Mouse (Mus musculus): ENCODE results near the gene Krt42.
A peak's percentile ranks its signal among the peaks of the same experiment; 100 is the strongest.
"Not testable (repeated sequence)": the region's sequence is repeated elsewhere in the genome, so short reads cannot be mapped to it uniquely, and the experiment has no call there.

Krt42 gene

DNA sequence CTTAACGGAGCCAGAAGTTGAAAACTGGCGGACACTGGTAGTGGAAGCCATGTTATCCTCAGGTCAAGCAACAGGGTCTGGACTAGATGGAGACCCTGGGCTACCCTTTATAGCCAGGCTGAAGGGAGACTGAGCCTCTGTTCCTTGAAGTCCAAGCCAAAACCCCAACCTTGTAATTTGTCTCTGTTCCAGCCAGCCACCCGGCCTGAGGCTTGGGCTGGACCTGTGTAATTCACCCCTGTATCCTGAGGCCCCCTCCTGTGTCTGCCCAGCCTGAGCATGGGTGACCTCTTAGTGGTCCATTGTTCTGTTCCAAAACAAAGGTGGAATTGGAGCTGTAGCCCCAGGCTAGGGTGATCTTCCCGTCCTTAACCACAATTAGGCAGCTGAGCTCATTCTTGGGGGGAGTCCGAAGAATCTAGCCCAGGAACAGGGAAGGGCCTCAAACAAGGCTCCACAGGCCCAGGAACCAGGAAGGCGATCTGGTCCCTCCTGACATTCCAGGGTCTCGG, at the start of gene Krt42:
Gene Krt42, minus strand, starts transcription at position 51 of the 512 bp plus-strand sequence.
- no peak for DNase-seq (ENCODE audit: low read depth, low spot score)

DNA sequence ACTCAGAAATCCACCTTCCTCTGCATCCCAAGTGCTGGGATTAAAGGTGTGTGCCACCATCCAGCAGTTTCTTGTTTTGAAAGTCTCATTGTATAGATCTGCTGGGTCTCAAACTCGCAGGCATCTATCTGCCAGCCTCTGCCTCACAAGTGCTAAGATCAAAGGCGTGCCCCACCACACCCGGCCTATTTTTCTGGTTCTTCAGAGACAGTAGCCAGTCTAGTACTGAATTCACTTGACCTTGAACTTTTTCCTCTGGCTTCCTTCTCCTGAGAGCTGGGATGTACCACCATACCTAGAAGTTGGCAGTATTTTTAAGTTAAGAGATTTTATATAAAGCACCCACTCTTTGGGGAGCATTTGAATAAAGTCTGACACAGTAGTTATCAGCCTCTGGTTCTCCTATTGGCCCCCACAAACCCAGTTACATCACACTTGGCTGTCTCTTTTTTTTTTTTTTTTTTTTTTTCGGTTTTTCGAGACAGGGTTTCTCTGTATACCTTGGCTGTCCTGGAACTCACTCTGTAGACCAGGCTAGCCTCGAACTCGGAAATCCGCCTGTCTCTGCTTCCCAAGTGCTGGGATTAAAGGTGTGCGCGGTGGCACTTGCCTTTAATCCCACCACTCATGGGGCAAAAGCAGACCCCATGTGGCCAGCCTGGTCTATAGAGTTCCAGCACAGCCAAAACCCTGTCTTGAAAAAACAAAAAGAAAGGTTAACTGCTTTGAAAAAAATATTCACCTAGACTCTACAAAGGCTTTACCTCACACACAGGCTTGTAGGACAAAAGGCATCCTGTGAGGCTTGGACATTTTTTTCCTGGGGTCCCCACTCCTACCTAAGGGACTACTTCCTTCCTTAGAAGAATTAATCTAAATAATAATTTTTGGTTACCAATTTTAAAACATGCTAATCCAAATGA, 49.1 kb upstream of the Krt42 start:
- DNase-seq (ENCODE audit: low read depth, low spot score) = peak; percentile 63

DNA sequence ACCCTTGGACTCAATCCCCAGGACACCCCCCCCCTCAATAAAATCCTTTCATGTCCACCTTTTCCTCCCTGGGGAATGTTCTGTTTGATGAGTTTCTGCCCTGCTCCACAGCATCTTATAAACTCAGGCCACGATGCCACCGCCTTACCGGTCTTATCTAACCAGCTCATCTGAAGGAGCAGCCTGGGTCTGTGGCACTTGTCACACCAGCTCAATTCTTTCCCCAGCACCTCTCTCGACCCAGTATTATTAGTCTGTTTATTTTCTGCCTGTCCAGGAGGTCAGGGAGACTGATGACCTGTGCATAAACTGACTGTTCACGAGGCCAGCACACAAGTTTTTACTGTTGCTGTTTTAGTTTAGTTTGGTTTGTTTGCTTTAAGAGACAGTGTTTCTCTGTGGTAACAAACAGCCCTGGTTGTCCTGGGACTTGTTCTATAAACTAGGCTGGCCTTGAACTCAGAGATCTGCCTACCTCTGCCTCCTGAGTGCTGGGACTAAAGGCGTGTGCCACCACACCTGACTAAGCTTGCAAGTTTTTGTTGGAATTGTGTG, 48.2 kb upstream of the Krt42 start:
- peak; percentile 52 for DNase-seq (ENCODE audit: low read depth, low spot score)

DNA sequence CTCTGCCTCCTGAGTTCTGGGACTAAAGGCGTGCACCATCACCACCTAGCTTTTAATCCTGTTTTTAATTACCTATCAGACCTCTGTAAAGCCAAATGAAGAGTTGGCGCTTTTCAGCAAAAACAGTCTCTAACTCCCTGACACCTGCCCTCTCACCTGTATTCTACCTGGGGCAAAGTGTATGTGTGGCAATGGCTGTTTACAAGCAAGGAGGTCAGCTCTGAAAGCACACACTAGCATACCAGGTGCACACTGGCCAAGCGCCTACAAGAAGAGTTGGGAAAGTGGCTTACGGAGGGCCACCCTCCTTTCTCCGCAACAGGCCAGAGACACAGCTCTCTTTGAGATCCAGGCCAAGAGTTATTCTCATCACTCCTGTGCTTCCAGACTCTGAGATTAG, 45.8 kb upstream of the Krt42 start:
- DNase-seq (ENCODE audit: low read depth, low spot score) = no peak

DNA sequence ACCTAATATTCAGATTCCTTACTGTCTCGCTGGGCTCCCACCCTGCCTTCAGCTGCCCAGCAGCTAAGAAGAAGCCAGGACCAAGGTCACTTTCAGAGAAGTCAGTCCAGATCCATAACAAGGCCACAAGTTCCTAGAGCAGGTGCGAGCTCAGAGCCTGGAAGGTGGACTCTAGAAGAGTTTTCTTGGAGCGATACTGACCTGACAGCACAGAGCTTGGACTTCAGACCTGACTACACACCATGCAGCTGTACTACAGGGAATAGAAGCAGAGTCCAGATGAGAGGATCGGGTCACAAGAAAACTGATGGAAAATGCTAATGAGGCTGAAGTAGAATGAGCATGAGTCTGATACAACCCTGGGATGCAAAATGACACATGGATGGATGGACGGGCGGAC, 43.8 kb upstream of the Krt42 start:
- DNase-seq (ENCODE audit: low read depth, low spot score) = no peak

DNA sequence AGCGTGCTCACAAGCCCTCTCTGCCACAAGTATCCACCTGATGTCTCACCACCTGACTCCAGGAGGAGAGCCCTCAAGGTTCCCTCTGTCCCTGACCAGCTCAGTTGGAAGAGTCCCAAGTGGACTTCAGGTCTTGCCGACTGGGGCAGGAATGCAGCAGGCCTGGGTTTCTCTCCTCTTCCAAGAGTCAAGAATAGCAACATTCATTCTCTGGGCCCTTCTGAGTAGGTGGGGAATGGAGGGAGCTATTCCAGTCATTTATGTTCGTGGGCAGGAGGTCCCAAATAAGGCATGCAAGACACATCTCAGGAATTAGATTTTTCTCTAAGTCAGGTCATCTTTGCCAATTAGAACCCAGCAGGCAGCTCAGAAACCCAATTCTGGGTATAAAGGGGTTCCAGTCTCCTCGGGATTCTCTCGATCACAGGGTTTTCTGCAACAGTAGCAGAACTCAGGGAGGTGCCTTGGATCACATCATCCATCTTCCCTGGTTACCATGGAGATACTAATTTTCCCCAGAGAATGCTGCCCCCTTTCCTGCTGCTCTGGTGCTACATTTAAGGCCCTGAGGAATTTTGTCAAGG, 42.5 kb upstream of the Krt42 start:
- no peak for DNase-seq (ENCODE audit: low read depth, low spot score)

DNA sequence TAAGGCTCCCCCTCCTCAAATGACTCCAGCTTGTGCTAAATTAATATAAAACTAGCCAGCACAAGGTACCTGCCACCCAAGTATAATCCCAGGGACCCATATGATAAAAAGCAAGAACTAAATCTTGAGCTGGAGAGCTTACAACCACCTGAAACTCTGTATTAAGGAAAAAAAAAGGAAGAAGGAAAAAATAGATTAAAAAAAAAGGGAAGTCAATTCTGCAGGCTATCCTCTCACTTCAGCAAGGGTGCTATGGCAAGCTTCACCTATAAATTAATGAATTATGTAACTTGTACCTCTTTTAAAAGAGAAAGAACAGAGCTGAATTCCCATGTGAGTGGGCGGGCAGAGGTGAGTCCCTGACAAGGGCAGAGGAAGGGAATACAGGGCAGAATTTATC, 42.0 kb upstream of the Krt42 start:
- DNase-seq (ENCODE audit: low read depth, low spot score) = no peak

DNA sequence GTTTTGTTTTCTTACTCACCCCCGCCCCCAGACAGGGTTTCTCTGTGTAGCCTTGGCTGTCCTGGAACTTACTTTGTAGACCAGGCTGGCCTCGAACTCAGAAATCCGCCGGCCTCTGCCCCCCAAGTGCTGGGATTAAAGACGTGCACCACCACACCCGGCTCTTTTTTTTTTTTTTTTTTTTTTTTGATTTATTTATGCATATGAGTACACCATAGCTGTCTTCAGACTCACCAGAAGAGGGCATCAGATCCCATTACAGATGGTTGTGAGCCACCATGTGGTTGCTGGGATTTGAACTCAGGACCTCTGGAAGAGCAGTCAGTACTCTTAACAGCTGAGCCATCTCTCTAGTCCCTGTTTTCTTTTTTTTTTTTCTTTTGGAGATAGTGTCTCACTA, 39.0 kb upstream of the Krt42 start:
- DNase-seq (ENCODE audit: low read depth, low spot score) = not testable (repeated sequence)

DNA sequence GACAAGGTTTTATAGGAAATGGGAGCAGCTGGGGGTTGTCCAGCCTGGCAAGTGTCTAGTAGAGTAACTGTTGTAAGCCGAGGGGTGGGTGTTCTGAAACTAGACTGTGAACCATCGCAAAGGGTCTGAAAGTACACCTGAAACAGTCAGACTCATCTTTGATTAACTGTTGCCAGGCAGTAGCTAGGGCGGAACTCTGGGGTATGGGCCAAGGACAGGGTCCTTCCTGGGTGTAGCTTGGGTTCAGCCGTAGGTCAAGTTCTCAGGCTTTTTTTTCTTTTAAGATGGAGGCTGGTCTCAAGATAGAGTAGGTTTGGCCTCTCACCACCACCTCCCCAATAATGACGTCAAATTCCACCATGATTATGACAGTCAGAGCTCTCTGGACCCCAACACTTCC, 38.2 kb upstream of the Krt42 start:
- DNase-seq (ENCODE audit: low read depth, low spot score) = no peak

DNA sequence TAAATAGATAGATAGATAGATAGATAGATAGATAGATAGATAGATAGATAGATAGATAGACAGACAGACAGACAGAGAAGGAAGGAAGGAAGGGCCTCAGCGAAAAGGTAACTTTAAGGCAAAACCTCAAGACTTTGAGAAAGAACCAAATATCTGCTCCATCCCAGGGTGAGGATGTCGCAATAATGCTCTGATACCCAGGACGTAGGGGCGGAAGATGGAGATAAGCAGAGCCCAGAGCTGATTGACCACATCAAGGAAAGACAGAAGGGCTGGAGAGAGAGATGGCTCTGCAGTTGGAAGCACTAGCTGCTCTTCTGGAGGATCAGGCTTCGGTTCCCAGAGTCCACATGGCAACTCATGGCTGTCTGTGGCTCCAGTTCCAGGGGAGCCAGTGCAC, 31.6 kb upstream of the Krt42 start:
- DNase-seq (ENCODE audit: low read depth, low spot score) = no peak

DNA sequence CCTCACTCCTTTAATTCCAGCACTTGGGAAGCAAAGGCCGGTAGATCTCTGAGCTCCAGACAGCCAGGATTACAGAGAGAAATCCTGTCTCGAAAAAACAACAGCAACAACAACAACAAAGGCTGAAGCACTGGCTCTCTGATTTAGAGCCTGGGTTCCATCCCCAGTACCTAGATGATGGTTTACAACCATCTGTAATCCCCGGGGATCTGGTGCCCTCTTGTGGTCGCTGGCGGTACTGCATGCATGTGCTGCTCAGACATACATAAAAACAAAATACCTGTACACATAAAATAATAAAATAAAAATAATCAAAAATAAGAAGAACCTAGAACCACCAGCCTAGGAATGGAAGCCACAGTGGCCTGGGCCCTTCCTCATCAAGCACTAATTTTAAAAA, 30.6 kb upstream of the Krt42 start:
- no peak for DNase-seq (ENCODE audit: low read depth, low spot score)

DNA sequence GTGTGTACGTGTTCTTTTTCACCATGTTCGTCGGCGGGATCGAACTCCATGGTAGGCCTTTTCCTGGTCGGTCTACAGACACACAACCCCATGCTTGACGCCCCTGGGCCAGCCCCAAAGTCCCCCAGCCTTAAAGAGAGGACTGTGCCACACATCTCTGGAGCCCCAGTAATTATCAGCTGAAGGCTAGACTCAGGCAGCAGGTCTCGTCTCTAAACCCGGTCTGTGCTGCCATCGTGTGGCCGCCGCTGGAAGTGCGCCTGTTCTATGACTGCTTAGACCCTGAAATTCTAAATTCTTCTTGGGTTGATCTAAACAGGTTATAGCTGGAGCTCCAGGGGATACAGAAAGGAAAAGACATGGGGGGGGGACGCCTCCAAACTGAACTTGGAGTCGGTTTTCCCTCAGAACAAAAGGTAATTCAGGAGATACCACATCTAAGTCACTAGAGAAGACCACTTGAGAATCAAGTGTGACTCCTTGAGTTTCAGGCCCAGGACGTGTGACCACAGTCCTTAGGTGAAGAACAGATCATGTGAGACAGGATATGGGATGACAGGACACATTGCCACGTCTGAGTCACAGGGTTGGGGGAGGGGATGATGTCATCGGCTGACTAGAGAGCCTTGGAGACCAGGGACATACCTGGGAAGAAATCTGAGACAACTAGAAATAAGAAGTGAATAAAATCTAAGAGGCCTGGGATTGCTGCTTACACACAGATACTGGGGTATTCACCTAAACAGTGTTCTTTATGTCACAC, 28.8 kb upstream of the Krt42 start:
- peak; percentile 62 for DNase-seq (ENCODE audit: low read depth, low spot score)

DNA sequence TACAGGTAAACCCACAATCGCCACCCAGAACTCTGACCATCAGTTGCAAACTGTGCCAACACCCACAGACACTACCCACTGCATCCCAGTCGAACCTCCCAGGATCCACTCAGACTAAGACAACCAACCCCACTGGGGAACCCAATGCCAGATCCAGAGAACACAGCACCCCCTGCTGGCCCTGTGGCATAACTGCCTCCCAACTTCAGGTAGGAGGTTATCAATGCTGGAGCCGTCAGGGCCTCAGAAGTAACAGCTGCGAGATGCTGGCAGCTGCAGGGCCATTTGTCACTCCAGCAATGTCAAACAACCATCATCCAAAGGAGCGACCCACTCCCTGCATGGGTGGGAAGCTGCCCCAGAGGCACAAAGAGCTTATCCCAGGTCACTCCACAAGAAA, 28.1 kb upstream of the Krt42 start:
- no peak for DNase-seq (ENCODE audit: low read depth, low spot score)

DNA sequence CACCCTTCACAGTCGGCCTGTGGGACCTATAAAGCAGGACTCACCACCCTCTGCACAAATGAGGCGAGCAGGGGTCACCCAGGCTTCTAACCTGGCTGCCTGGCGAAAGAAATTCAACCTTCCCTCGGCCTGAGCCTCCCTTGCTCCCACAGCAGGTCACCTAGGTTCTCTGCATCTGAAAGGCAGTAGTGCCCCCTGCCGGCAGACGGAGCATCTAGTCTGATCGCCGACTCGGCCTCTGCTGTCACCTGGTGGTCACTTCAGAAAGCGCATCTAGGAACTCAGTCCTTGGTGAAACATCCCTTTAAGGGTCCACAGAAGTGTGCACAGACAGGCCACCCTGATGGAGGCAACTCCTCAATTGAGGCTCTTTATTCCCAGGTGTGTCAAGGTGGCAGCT, 25.6 kb upstream of the Krt42 start:
- peak; percentile 52 for DNase-seq (ENCODE audit: low read depth, low spot score)

DNA sequence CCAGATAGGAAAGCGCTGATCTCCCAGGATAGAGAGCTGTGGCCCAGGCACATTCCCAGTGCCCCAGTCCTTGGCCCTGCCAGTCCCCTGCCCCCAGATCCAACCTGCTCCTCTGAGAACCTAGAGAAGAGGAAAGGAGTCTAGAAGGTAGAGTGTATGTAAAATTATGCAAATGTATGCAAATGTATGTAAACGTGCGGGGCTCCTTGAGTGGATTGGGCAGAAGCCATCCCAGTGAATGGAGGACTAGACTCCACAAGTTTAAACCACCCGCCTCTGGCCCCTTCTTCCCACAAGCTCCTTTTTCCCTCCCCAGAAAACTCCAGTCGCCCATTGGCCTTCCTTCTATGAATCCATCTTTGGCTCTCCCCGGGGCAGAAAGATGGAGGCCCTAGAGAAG, 23.2 kb upstream of the Krt42 start:
- no peak for DNase-seq (ENCODE audit: low read depth, low spot score)

DNA sequence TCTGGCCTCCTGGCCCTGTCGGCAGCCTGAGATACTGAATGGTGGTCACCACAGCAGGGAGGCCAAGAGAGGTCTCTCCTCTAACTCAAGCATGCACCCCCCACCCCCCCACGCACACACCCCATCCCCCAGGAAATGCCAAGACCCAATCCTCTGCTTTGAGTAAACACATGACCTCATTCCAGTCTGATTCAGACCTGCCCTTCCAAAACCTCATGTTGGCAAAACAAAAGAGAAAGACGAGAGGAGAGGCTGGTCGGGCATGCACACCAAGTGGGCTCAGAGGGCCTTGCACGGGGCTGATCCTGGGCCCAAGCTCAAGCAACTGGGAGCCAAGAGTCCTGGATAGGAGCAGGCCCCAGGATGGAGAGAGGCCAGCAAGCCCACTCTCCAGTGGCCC, 20.6 kb upstream of the Krt42 start:
- DNase-seq (ENCODE audit: low read depth, low spot score) = no peak

DNA sequence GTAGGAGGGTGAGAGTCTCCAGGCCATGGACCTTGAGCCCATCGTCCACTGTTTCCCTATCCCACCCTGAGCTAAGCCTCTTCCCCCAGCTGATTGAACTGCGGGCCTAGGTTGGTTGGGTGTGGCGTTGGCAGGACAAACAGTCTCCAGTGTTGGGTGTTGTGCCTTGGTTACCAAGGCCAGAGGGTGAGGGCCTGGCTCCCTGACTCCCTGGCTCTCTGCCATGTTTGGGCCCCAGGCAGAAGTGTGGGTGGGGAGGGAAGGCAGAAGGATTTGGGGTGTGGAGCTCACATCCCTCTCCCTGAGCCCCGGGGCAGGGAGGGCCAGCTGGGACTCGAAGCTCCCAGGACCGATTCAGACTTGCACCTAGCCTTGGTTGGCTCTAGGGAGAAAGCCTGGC, 19.3 kb upstream of the Krt42 start:
- no peak for DNase-seq (ENCODE audit: low read depth, low spot score)

DNA sequence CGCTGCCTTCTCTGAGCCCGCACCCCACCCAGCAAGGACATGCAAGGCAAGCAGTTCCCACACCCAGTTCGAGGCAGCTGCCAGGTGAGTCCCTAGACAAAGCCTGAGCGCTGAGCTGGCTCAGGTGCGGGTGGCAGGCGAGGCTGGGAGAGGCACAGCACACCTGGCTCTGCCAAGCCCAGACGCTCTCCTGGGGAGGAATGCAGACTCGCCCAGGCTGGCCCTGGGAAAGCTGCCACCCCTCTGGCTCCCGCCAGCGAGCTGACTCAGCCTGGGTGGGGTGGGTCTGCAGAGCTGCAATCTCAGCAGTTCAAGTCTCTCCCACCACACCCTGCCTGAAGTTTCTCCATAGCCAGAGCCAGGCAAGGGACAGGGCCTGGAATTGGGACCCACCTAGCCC, 17.4 kb upstream of the Krt42 start:
- DNase-seq (ENCODE audit: low read depth, low spot score) = no peak

DNA sequence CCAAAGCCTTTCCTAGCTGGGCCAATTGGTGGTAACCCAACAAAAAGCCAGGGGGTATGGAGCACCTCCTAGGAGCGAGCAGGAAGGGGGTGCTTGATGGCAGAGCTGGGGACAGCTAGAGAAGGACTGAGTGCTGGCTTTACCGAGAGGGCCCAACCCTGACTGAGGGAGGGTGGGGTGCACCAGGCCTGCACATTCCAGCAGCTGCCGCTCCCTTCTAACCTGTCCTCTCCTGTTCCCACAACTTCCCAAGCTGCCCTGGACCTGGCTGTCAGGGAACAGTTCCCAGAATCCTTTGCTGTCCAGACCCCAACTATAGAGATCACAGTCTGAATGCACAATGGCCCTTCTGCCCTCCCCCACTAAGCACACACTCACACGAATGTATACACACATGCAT, 15.3 kb upstream of the Krt42 start:
- DNase-seq (ENCODE audit: low read depth, low spot score) = no peak

DNA sequence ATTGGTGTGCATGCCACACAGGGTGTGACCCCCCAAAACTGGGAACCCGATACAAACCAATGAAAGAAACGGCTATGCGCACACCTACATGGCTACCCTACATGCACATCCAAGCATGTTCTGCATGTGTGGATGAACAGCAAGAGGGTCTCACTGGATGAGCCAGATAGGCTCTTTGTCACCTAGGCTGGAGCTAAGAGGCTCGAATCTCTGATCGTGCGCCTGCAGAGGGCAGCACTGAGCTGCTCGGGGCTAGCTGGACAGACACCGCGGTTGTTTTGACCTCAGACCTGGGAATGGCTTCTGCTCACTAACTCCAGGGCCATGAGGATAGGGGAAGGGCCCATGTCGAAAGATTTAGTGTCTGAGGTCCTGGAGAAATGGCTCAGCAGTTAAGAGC, 12.9 kb upstream of the Krt42 start:
- peak; percentile 33 for DNase-seq (ENCODE audit: low read depth, low spot score)

DNA sequence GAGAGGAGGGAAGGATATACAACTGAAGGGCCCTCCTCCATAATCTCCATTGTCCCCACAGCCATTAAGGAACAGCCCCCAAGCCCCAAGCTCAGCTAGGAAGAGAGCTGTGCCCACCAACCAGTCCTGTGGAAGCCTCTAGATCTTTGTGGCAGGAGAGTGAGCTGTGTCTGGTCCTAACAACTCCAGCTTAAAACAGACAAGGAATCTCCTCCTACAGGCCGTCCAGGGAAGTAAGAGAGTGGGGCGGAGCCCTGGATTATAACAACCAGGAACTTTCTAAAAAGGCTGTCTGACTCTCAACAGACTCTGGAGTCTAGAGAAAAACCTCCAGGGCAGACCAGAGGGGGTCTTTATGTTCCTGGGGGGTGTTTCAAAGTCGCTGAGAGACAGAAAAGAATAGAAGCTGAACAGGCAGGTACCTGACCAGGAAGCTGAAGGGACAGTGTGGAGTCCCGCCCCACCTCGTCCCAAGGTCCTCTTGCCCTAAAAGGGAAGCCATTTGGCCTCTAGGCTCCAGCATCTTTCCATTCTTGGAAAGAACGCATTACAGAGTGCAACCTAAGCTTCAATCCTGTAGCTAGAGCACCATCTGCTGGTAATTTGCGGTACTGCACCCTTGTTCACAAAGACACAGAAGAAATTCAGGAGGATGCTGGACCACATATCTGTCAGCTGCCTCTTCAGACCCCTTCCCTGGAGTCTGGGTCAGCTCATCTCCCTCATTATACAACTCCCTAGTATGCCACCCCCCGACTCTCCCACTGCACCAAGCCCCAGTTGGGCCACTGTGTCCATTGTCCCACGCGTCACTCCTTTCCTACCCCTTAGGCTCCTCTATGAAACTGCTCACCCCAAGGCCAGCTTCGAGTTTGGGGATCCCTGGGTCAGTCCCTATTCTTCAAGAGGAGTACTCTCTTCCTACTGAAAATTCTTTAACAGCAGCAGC, 12.2 kb upstream of the Krt42 start:
- peak; percentile 67 for DNase-seq (ENCODE audit: low read depth, low spot score)

Measured in c-Kit-negative CD71-positive TER-119-positive erythroid progenitor cells, embryonic 14.5 days (primary cell).